Mouse (Mus musculus) small intestine, adult 2 months (tissue): ENCODE measurements around the gene Taf1b. TPM values are rescaled to one million over a fixed set of nuclear protein-coding genes. Genes with fewer than 3 reads are reported as not detected.
A peak's percentile ranks its signal among the peaks of the same experiment; 100 is the strongest.
"Not testable (repeated sequence)": the region's sequence is repeated elsewhere in the genome, so short reads cannot be mapped to it uniquely, and the experiment has no call there.

ENCODE experiments used
- H3K27ac ChIP-seq: fragments of 200-500 bp; 2 replicates; pipeline ENCODE4 v1.5.1; 2012; ENCODE audit warnings: low read depth, low read length, control low read depth, inconsistent platforms; ENCODE audit not compliant: insufficient read depth
- H3K27me3 ChIP-seq: fragments of 200-500 bp; 2 replicates; pipeline ENCODE4 v1.6.1; 2012; ENCODE audit warnings: mild to moderate bottlenecking, moderate library complexity, low read length, inconsistent platforms; ENCODE audit not compliant: control insufficient read depth, insufficient read depth
- H3K36me3 ChIP-seq: fragments of 200-500 bp; 2 replicates; pipeline ENCODE4 v1.6.1; 2012; ENCODE audit warnings: mild to moderate bottlenecking, low read length, control low read depth, inconsistent platforms; ENCODE audit not compliant: control insufficient read depth, insufficient read depth
- H3K4me1 ChIP-seq: fragments of 200-500 bp; 2 replicates; pipeline ENCODE4 v1.6.1; 2012; ENCODE audit warnings: low read length, inconsistent platforms, mixed read lengths; ENCODE audit not compliant: control insufficient read depth, insufficient read depth, insufficient read length
- H3K4me3 ChIP-seq: fragments of 200-500 bp; 2 replicates; pipeline ENCODE4 v1.5.1; 2012; ENCODE audit warnings: low read depth, mild to moderate bottlenecking, control low read depth, inconsistent platforms, low read length, moderate library complexity
- CTCF ChIP-seq: fragments of 200-500 bp; IDR thresholded peaks from 2 replicates; pipeline ENCODE4 v1.5.1; 2012; ENCODE audit warnings: low read depth, mild to moderate bottlenecking, control low read depth, inconsistent platforms, low read length, moderate library complexity, mixed read lengths; ENCODE audit not compliant: insufficient replicate concordance, insufficient read length; ENCODE audit errors: extremely low read depth
- POLR2A ChIP-seq: fragments of 200-500 bp; IDR thresholded peaks from 2 replicates; pipeline ENCODE4 v1.6.1; 2012; ENCODE audit warnings: low read depth, mild to moderate bottlenecking, control low read depth, inconsistent platforms, low read length, moderate library complexity
- WGBS: fragments of 180-500 bp; shearing (Covaris S2); methylation state at CpG from one replicate; pipeline ENCODE4 v1.1.7; 2018; 5-methylcytosine and 5-hydroxymethylcytosine counted together
- polyA plus RNA-seq: library from polyadenylated mRNA; depleted of rRNA; stranded (reverse); fragments of >200 nt; gene quantifications from 2 replicates; pipeline ENCODE4 v1.2.3, GENCODE M21; 2012

Taf1b gene
- polyA plus RNA-seq, 1 experiment = 1.9 TPM

DNA sequence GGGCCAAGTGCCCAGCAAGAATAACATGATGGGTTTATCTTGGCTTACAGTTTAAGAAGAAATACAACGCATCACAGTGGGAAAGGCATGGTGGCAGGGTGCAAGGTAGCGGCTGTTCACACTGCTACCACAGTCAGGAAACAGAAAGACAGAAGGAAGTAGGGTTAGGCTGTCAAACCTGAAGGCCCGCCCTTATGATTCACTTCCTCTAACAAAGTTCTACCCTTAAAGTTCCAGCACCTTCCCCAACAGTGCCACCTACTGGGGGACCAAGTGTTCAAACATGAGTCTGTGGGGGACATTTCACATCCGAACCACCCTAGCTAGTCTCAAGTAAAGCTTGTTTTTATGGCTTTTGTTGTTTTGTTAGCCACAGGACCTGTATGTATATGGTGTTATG, 13.2 kb upstream of the Taf1b start:
- Histone ChIP-seq H3K4me1 (no peaks in the 10 kb centered on the region), H3K27me3 (no peaks in the 10 kb centered on the region), H3K36me3 (no peaks in the 10 kb centered on the region), H3K4me3 (no peak overlapping the region), H3K27ac (no peak overlapping the region)
- 94% methylated on average over 4 of the region's 4 CpGs for WGBS
- TF ChIP-seq CTCF (no peak), POLR2A (no peak)

- Histone ChIP-seq H3K4me1 (no peaks in the 10 kb centered on the region), H3K27me3 (no peaks in the 10 kb centered on the region), H3K27ac (no peak overlapping the region), H3K36me3 (no peaks in the 10 kb centered on the region), H3K4me3 (no peak overlapping the region)
- TF ChIP-seq CTCF (no peak), POLR2A (no peak)
- 59% methylated on average over 1 of the region's 1 CpGs for WGBS
Measured at GRCm38 (mm10) chr12:24486882-24487281, 11.3 kb upstream of the Taf1b start.

- H3K36me3 ChIP-seq, H3K4me1 ChIP-seq, H3K27ac ChIP-seq, H3K27me3 ChIP-seq, H3K4me3 ChIP-seq: not testable (repeated sequence)
- WGBS = 74% methylated on average over 3 of the region's 3 CpGs
Measured at GRCm38 (mm10) chr12:24492507-24492906, 5.7 kb upstream of the Taf1b start.

DNA sequence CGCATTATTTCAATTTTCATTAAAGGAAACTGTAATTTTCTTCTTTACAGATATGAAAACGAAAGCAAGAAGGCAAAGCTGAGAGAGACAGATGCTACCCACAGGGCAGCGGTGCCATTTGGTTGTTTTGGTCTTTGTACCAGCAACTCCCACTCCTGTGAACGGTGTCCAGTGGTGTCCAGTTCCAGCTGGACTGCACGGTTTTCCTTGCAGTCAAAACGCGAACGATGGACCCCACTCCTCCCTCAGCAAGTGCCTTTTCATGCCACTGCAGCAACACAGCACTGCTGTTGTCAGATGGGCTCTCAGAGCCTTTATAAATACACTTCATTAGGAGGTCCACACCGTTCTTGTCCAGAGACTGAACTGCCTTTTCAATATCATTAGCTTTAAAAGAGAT, 5.1 kb upstream of the Taf1b start:
- 61% methylated on average over 9 of the region's 9 CpGs for WGBS
- Histone ChIP-seq H3K4me1 (no peaks in the 10 kb centered on the region; the same call in 1 of the 2 replicates), H3K36me3 (no peaks in the 10 kb centered on the region), H3K4me3 (peak overlapping the region; percentile 19; the same call in 1 of the 2 replicates), H3K27ac (no peak overlapping the region), H3K27me3 (no peaks in the 10 kb centered on the region)
- TF ChIP-seq POLR2A (no peak), CTCF (no peak)

- Histone ChIP-seq H3K27me3 (no peaks in the 10 kb centered on the region), H3K4me3 (peak overlapping the region; percentile 47), H3K4me1 (no peaks in the 10 kb centered on the region; the same call in 1 of the 2 replicates), H3K27ac (no peak overlapping the region), H3K36me3 (no peaks in the 10 kb centered on the region)
- TF ChIP-seq POLR2A = no peak
- no peak for TF ChIP-seq CTCF
- WGBS = 56% methylated on average over 30 of the region's 30 CpGs
Measured at GRCm38 (mm10) chr12:24493412-24493811, 4.7 kb upstream of the Taf1b start.

DNA sequence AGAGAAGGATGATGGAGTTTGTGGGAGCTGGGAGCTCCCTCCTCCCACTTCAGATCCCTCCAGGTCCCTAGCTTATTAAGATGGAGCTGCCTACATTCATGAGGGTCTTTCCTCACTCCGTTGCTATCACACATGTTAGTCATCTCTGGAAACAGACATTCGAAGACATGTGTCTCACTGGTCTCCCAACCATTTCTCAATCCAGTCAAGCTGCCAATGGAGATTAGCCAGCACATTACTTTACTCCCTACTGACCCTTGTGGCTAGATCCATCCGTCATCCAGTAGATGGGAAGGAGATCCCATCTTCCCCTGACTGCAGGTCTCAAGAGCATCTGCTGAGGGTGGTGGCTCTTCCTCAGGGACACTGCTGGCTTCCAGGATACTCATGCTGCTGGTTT, 3.4 kb upstream of the Taf1b start:
- H3K27me3 ChIP-seq, H3K36me3 ChIP-seq, H3K27ac ChIP-seq, H3K4me3 ChIP-seq, H3K4me1 ChIP-seq: not testable (repeated sequence)
- 81% methylated on average over 2 of the region's 3 CpGs for WGBS

- H3K4me3 ChIP-seq = peak overlapping the region; percentile 72
- H3K27ac ChIP-seq, H3K36me3 ChIP-seq, H3K27me3 ChIP-seq, H3K4me1 ChIP-seq: not testable (repeated sequence)
- 5% methylated on average over 9 of the region's 9 CpGs for WGBS
Measured at GRCm38 (mm10) chr12:24498841-24499485, 804 bp downstream of the Taf1b start.

- WGBS = 79% methylated on average over 8 of the region's 8 CpGs
Measured at GRCm38 (mm10) chr12:24517118-24517517, 19.0 kb downstream of the Taf1b start.

More at GRCm38 (mm10) chr12:24517118-24517517, 19.0 kb downstream of the Taf1b start:
- H3K27ac ChIP-seq = no peak overlapping the region
- no peaks in the 10 kb centered on the region for H3K4me1 ChIP-seq
- TF ChIP-seq POLR2A = no peak
- no peak for TF ChIP-seq CTCF
- H3K27me3 ChIP-seq = no peaks in the 10 kb centered on the region
- peaks cover 9% of the 10 kb centered on the region for H3K36me3 ChIP-seq
- H3K4me3 ChIP-seq = no peak overlapping the region
